Mouse (Mus musculus) small intestine, adult 2 months (tissue): ENCODE measurements around the gene Pml.
A peak's percentile ranks its signal among the peaks of the same experiment; 100 is the strongest.

Experiments used
- CTCF ChIP-seq: fragments of 200-500 bp; IDR thresholded peaks from 2 replicates; pipeline ENCODE4 v1.5.1; 2012; ENCODE audit warnings: low read depth, mild to moderate bottlenecking, control low read depth, inconsistent platforms, low read length, moderate library complexity, mixed read lengths; ENCODE audit not compliant: insufficient replicate concordance, insufficient read length; ENCODE audit errors: extremely low read depth
- POLR2A ChIP-seq: fragments of 200-500 bp; IDR thresholded peaks from 2 replicates; pipeline ENCODE4 v1.6.1; 2012; ENCODE audit warnings: low read depth, mild to moderate bottlenecking, control low read depth, inconsistent platforms, low read length, moderate library complexity

DNA sequence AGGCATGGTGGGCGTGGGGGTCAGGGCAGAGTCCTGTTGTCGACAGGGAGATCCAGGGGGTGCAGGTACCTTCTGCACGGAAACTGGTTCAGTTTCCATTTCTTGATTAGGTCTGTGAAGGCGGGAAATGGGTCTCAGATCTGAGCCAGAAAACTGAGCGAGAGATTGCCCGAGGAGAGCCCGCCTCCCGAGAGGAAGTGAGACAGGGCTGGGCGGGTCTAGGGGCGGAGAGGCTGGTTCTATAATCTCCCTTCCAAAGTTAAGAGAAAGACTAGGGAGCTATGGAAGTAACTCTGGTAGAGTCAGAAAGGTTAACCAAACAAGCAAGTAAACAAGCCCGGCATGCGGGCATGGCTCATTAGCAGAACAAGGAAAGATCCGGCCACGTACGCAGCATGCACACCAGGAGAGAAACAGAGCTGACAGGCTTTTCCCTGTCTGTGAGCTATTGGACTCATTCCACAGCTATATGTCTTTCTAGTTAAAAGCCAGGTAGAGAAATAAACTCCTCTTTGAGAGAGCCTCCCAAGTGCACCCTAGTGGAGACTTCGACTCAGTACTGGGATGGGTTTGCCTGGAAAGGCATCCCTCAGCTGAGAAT lies at the start of gene Pml:
- peak; percentile 23; the same call in 1 of the 2 replicates for TF ChIP-seq CTCF
- TF ChIP-seq POLR2A = peak; percentile 65; the same call in 1 of the 2 replicates
